Mouse (Mus musculus) MEL (cell line): ENCODE data around the gene Ascc3. TPM values are rescaled to one million over a fixed set of nuclear protein-coding genes. Genes with fewer than 3 reads are reported as not detected.

Experiments used
- DNase-seq: peaks from one replicate; pipeline ENCODE4 v3.0.0; 2011; ENCODE audit warnings: low read depth, low spot score
- H3K27ac ChIP-seq: 2 replicates; pipeline ENCODE4 v1.5.1; 2012; ENCODE audit warnings: low read depth, mild to moderate bottlenecking, control low read depth, low read length, moderate library complexity; ENCODE audit not compliant: control insufficient read depth
- H3K27me3 ChIP-seq, 2 experiments: fragments of 150-350 bp in 1 of 2; sonication (generic) in 1 of 2; 2 replicates each; pipeline ENCODE4 v1.6.1; 2012; ENCODE audit warnings: low read length in 2 of 2, mild to moderate bottlenecking in 2 of 2, improper control_type of control experiment in 1 of 2, moderate library complexity in 1 of 2; ENCODE audit not compliant: insufficient read depth in 2 of 2, control insufficient read depth in 1 of 2
- H3K36me3 ChIP-seq, 2 experiments: 2 replicates each; pipeline ENCODE4 v1.6.1; 2012 to 2014; ENCODE audit warnings: low read length in 2 of 2, improper control_type of control experiment in 1 of 2, inconsistent platforms in 1 of 2, mild to moderate bottlenecking in 1 of 2; ENCODE audit not compliant: insufficient read depth in 2 of 2, control insufficient read depth in 1 of 2
- H3K4me1 ChIP-seq, 2 experiments: fragments of 150-350 bp in 1 of 2; sonication (generic) in 1 of 2; 2 replicates each; pipeline ENCODE4 v1.6.1; 2012; ENCODE audit warnings: low read length in 2 of 2, improper control_type of control experiment in 1 of 2, mild to moderate bottlenecking in 1 of 2; ENCODE audit not compliant: insufficient read depth in 2 of 2, control insufficient read depth in 1 of 2
- H3K4me3 ChIP-seq, 2 experiments: fragments of 150-350 bp in 1 of 2; sonication (generic) in 1 of 2; 2 replicates each; pipeline ENCODE4 v1.5.1; 2012; ENCODE audit warnings: low read depth in 2 of 2, low read length in 2 of 2, mild to moderate bottlenecking in 2 of 2, moderate library complexity in 2 of 2, control low read depth in 1 of 2, improper control_type of control experiment in 1 of 2; ENCODE audit not compliant: control insufficient read depth in 1 of 2, insufficient read depth in 1 of 2
- H3K79me2 ChIP-seq: 2 replicates; pipeline ENCODE4 v1.6.1; 2012; ENCODE audit warnings: mild to moderate bottlenecking, low read length, moderate library complexity; ENCODE audit not compliant: control insufficient read depth, poor library complexity, insufficient read depth
- H3K9ac ChIP-seq: 2 replicates; pipeline ENCODE4 v1.6.1; 2012; ENCODE audit warnings: low read depth, mild to moderate bottlenecking, control low read depth, low read length, moderate library complexity; ENCODE audit not compliant: control insufficient read depth, poor library complexity, severe bottlenecking
- H3K9me3 ChIP-seq: fragments of 150-350 bp; sonication (generic); replicated peaks from 2 replicates; pipeline ENCODE4 v1.6.1; 2012; ENCODE audit warnings: mild to moderate bottlenecking, low read length, improper control_type of control experiment, moderate library complexity; ENCODE audit not compliant: insufficient read depth
- CHD1 ChIP-seq: IDR thresholded peaks from 2 replicates; pipeline ENCODE4 v1.6.1; 2012; ENCODE audit warnings: low read depth, mild to moderate bottlenecking, inconsistent platforms, low read length, improper control_type of control experiment
- CHD2 ChIP-seq: IDR thresholded peaks from 2 replicates; pipeline ENCODE4 v1.6.1; 2011; ENCODE audit warnings: low read length, improper control_type of control experiment
- CTCF ChIP-seq, 3 experiments: IDR thresholded peaks in 2 of 3; conservative IDR thresholded peaks in 1 of 3; 2 replicates each; pipeline ENCODE4 v1.5.1; 2011 to 2012; ENCODE audit warnings: low read length in 3 of 3, low read depth in 2 of 3, mild to moderate bottlenecking in 2 of 3, improper control_type of control experiment in 1 of 3, inconsistent platforms in 1 of 3, mixed read lengths in 1 of 3, moderate library complexity in 1 of 3; ENCODE audit not compliant: control insufficient read depth in 1 of 3, insufficient read depth in 1 of 3, poor library complexity in 1 of 3, severe bottlenecking in 1 of 3
- E2F4 ChIP-seq: IDR thresholded peaks from 2 replicates; pipeline ENCODE4 v1.6.1; 2011; ENCODE audit warnings: low read depth, low read length, improper control_type of control experiment, borderline replicate concordance
- ELF1 ChIP-seq: IDR thresholded peaks from 2 replicates; pipeline ENCODE4 v1.6.1; 2014; ENCODE audit warnings: low read depth, mild to moderate bottlenecking, inconsistent platforms, low read length, improper control_type of control experiment, moderate library complexity
- EP300 ChIP-seq, 2 experiments: IDR thresholded peaks; 2 replicates each; pipeline ENCODE4 v1.6.1; 2011; ENCODE audit warnings: improper control_type of control experiment in 2 of 2, low read length in 2 of 2, low read depth in 1 of 2, mild to moderate bottlenecking in 1 of 2
- ETS1 ChIP-seq: IDR thresholded peaks from 2 replicates; pipeline ENCODE4 v1.6.1; 2012; ENCODE audit warnings: low read depth, mild to moderate bottlenecking, inconsistent platforms, low read length, improper control_type of control experiment, moderate library complexity
- GABPA ChIP-seq: IDR thresholded peaks from 2 replicates; pipeline ENCODE4 v1.6.1; 2012; ENCODE audit warnings: low read depth, mild to moderate bottlenecking, inconsistent platforms, low read length, improper control_type of control experiment, moderate library complexity
- GATA1 ChIP-seq: IDR thresholded peaks from 2 replicates; pipeline ENCODE4 v1.6.1; 2011; ENCODE audit warnings: low read depth, low read length, improper control_type of control experiment
- JUND ChIP-seq: IDR thresholded peaks from 2 replicates; pipeline ENCODE4 v1.6.1; 2011; ENCODE audit warnings: low read depth, mild to moderate bottlenecking, improper control_type of control experiment, low read length
- KAT2A ChIP-seq: conservative IDR thresholded peaks from 2 replicates; pipeline ENCODE4 v1.6.1; 2012; ENCODE audit warnings: low read depth, low read length, improper control_type of control experiment, inconsistent platforms
- MAX ChIP-seq: IDR thresholded peaks from 2 replicates; pipeline ENCODE4 v1.6.1; 2011; ENCODE audit warnings: low read length, improper control_type of control experiment
- MAZ ChIP-seq: IDR thresholded peaks from 2 replicates; pipeline ENCODE4 v1.6.1; 2012; ENCODE audit warnings: low read depth, mild to moderate bottlenecking, inconsistent platforms, low read length, improper control_type of control experiment
- MXI1 ChIP-seq: IDR thresholded peaks from 2 replicates; pipeline ENCODE4 v1.6.1; 2011; ENCODE audit warnings: mild to moderate bottlenecking, low read depth, low read length, improper control_type of control experiment
- MYB ChIP-seq: IDR thresholded peaks from 2 replicates; pipeline ENCODE4 v1.6.1; 2011; ENCODE audit warnings: mild to moderate bottlenecking, low read depth, low read length, improper control_type of control experiment
- MYC ChIP-seq: IDR thresholded peaks from 2 replicates; pipeline ENCODE4 v1.6.1; 2011; ENCODE audit warnings: low read depth, mild to moderate bottlenecking, low read length, improper control_type of control experiment, moderate library complexity
- NELFE ChIP-seq: IDR thresholded peaks from 2 replicates; pipeline ENCODE4 v1.6.1; 2011; ENCODE audit warnings: low read depth, low read length, improper control_type of control experiment
- NRF1 ChIP-seq: IDR thresholded peaks from 2 replicates; pipeline ENCODE4 v1.6.1; 2014; ENCODE audit warnings: low read depth, mild to moderate bottlenecking, inconsistent platforms, low read length, improper control_type of control experiment, moderate library complexity; ENCODE audit not compliant: poor library complexity, insufficient read depth, severe bottlenecking
- POLR2A ChIP-seq, 2 experiments: IDR thresholded peaks; 2 replicates each; pipeline ENCODE4 v1.6.1; 2011 to 2012; ENCODE audit warnings: low read length in 2 of 2, mild to moderate bottlenecking in 2 of 2, control low read depth in 1 of 2, improper control_type of control experiment in 1 of 2, low read depth in 1 of 2, moderate library complexity in 1 of 2; ENCODE audit not compliant: control insufficient read depth in 1 of 2, insufficient read depth in 1 of 2, poor library complexity in 1 of 2
- POLR2AphosphoS2 ChIP-seq: IDR thresholded peaks from 2 replicates; pipeline ENCODE4 v1.6.1; 2011; ENCODE audit warnings: low read length, improper control_type of control experiment
- POLR2AphosphoS5 ChIP-seq: IDR thresholded peaks from 2 replicates; pipeline ENCODE4 v1.6.1; 2012; ENCODE audit warnings: low read depth, borderline replicate concordance, mild to moderate bottlenecking, inconsistent platforms, low read length, moderate library complexity, mixed read lengths
- RAD21 ChIP-seq: IDR thresholded peaks from 2 replicates; pipeline ENCODE4 v1.6.1; 2011; ENCODE audit warnings: mild to moderate bottlenecking, low read depth, low read length, improper control_type of control experiment
- SIN3A ChIP-seq: IDR thresholded peaks from 2 replicates; pipeline ENCODE4 v1.6.1; 2012; ENCODE audit warnings: low read length, improper control_type of control experiment, inconsistent platforms
- SMC3 ChIP-seq: IDR thresholded peaks from 2 replicates; pipeline ENCODE4 v1.6.1; 2011; ENCODE audit warnings: low read depth, low read length, improper control_type of control experiment
- TAL1 ChIP-seq: IDR thresholded peaks from 2 replicates; pipeline ENCODE4 v1.6.1; 2012; ENCODE audit warnings: mild to moderate bottlenecking, inconsistent platforms, low read length, moderate library complexity, mixed read lengths
- TBP ChIP-seq: IDR thresholded peaks from 2 replicates; pipeline ENCODE4 v1.8.0; 2011; ENCODE audit warnings: low read depth, low read length, improper control_type of control experiment
- TCF12 ChIP-seq: IDR thresholded peaks from 2 replicates; pipeline ENCODE4 v1.6.1; 2014; ENCODE audit warnings: low read depth, mild to moderate bottlenecking, inconsistent platforms, low read length, improper control_type of control experiment, moderate library complexity
- UBTF ChIP-seq: IDR thresholded peaks from 2 replicates; pipeline ENCODE4 v1.6.1; 2012; ENCODE audit warnings: low read depth, mild to moderate bottlenecking, inconsistent platforms, low read length, improper control_type of control experiment, moderate library complexity, borderline replicate concordance; ENCODE audit not compliant: insufficient read depth
- USF1 ChIP-seq: IDR thresholded peaks from 2 replicates; pipeline ENCODE4 v1.6.1; 2014; ENCODE audit warnings: low read depth, mild to moderate bottlenecking, inconsistent platforms, low read length, improper control_type of control experiment, moderate library complexity
- USF2 ChIP-seq, 2 experiments: IDR thresholded peaks; 2 replicates each; pipeline ENCODE4 v1.6.1; 2011 to 2012; ENCODE audit warnings: improper control_type of control experiment in 2 of 2, low read length in 2 of 2, borderline replicate concordance in 1 of 2, inconsistent platforms in 1 of 2, low read depth in 1 of 2, mild to moderate bottlenecking in 1 of 2; ENCODE audit not compliant: insufficient read depth in 1 of 2
- ZC3H11A ChIP-seq: IDR thresholded peaks from 2 replicates; pipeline ENCODE4 v1.6.1; 2012; ENCODE audit warnings: low read depth, mild to moderate bottlenecking, inconsistent platforms, low read length, improper control_type of control experiment
- ZKSCAN1 ChIP-seq: IDR thresholded peaks from 2 replicates; pipeline ENCODE4 v1.6.1; 2012; ENCODE audit warnings: low read depth, mild to moderate bottlenecking, inconsistent platforms, low read length, improper control_type of control experiment, moderate library complexity
- ZMIZ1 ChIP-seq: IDR thresholded peaks from 2 replicates; pipeline ENCODE4 v1.6.1; 2012; ENCODE audit warnings: low read depth, mild to moderate bottlenecking, inconsistent platforms, low read length, improper control_type of control experiment, moderate library complexity
- polyA plus RNA-seq, 2 experiments: library from polyadenylated mRNA; stranded (reverse) in 1 of 2; unstranded in 1 of 2; fragments of >175 nt in 1 of 2; fragments of >200 nt in 1 of 2; gene quantifications; 2 replicates each; pipeline versions ENCODE4 v1.2.1 to v1.2.4; 2012; ENCODE audit warnings: low replicate concordance in 2 of 2, low read depth in 1 of 2; ENCODE audit not compliant: insufficient read length in 2 of 2, insufficient read depth in 1 of 2, missing spikeins in 1 of 2
- total RNA-seq: library from RNA; depleted of rRNA; stranded (reverse); fragments of 300-350 nt; gene quantifications from 2 replicates; pipeline ENCODE4 v1.2.3, GENCODE M21; 2012

Ascc3 gene
- total and polyA plus RNA-seq, 3 experiments, result 22.6 to 131 (median 24.3) TPM

GRCm38 (mm10) chr10:50702361-50702760, 109.9 kb downstream of the Ascc3 start:
- DNase-seq, result peak; percentile 48
- H3K4me1 ChIP-seq, result peaks cover 8 to 14% of the 10 kb centered on the region in 2 experiments
- no peak for TF ChIP-seq ZMIZ1
- no peak for TF ChIP-seq GATA1
- TF ChIP-seq ETS1, result no peak
- peaks cover 5 to 15% of the 10 kb centered on the region in 2 experiments for H3K36me3 ChIP-seq
- H3K9ac ChIP-seq, result no peak overlapping the region; the same call in 1 of the 2 replicates
- no peaks in the 10 kb centered on the region for H3K27me3 ChIP-seq
- no peaks in the 10 kb centered on the region for H3K9me3 ChIP-seq
- H3K4me3 ChIP-seq, result no peak overlapping the region
- H3K27ac ChIP-seq, result peak overlapping the region; percentile 64
- H3K79me2 ChIP-seq, result no peaks in the 10 kb centered on the region

GRCm38 (mm10) chr10:50704202-50704601, 111.7 kb downstream of the Ascc3 start:
- Histone ChIP-seq H3K9ac (no peak overlapping the region), H3K27me3 (no peaks in the 10 kb centered on the region), H3K27ac (no peak overlapping the region), H3K79me2 (no peaks in the 10 kb centered on the region), H3K4me1 (peaks cover 8 to 14% of the 10 kb centered on the region in 2 experiments), H3K36me3 (peaks cover 5 to 15% of the 10 kb centered on the region in 2 experiments), H3K9me3 (no peaks in the 10 kb centered on the region), H3K4me3 (no peak overlapping the region)
- peak; percentile 82 for DNase-seq
- no peak for TF ChIP-seq POLR2A (IDR thresholded peaks at IDR 0.05; ENCODE audit: control insufficient read depth in 1 of 2, insufficient read depth in 1 of 2, low read depth in 1 of 2, low read length in 2 of 2, poor library complexity in 1 of 2)
- TF ChIP-seq E2F4, result no peak
- TF ChIP-seq UBTF, result no peak
- TF ChIP-seq GATA1, result no peak
- TF ChIP-seq MAX, result no peak
- no peak for TF ChIP-seq USF2 (IDR thresholded peaks at IDR 0.05; ENCODE audit: borderline replicate concordance in 1 of 2, insufficient read depth in 1 of 2, low read depth in 1 of 2, low read length in 2 of 2)
- no peak for TF ChIP-seq NRF1
- TF ChIP-seq ZC3H11A, result peak; percentile 53; the same call in 1 of the 2 replicates
- TF ChIP-seq POLR2AphosphoS5, result no peak
- TF ChIP-seq TBP, result no peak
- no peak for TF ChIP-seq TAL1
- TF ChIP-seq POLR2AphosphoS2, result no peak
- TF ChIP-seq JUND, result no peak
- TF ChIP-seq TCF12, result no peak
- TF ChIP-seq SIN3A, result 0 out of 2 replicates have a peak, but pooled peaks have one; percentile 24
- no peak for TF ChIP-seq MYC
- TF ChIP-seq NELFE, result no peak
- no peak for TF ChIP-seq MXI1
- peak in 2 of 3 experiments; percentile 72 to 78; a peak in 4 of 6 replicates for TF ChIP-seq CTCF (IDR thresholded peaks at IDR 0.05 in 2 of 3, conservative IDR thresholded peaks at IDR 0.05 in 1 of 3; ENCODE audit: control insufficient read depth in 1 of 3, insufficient read depth in 1 of 3, low read depth in 2 of 3, low read length in 3 of 3, poor library complexity in 1 of 3, severe bottlenecking in 1 of 3)
- no peak for TF ChIP-seq CHD2
- TF ChIP-seq MYB, result no peak
- no peak for TF ChIP-seq MAZ
- no peak for TF ChIP-seq GABPA
- no peak for TF ChIP-seq KAT2A
- no peak for TF ChIP-seq USF1
- TF ChIP-seq EP300 (IDR thresholded peaks at IDR 0.05; ENCODE audit: low read depth in 1 of 2, low read length in 2 of 2), result no peak
- no peak for TF ChIP-seq ZKSCAN1
- no peak for TF ChIP-seq ELF1
- TF ChIP-seq CHD1, result no peak
- no peak for TF ChIP-seq ETS1
- peak; percentile 71 for TF ChIP-seq SMC3
- peak; percentile 72 for TF ChIP-seq RAD21
